Mouse (Mus musculus): ENCODE measurements around the gene Nckap5l. TPM values are rescaled to one million over a fixed set of nuclear protein-coding genes. Genes with fewer than 3 reads are reported as not detected.

The Nckap5l gene
- polyA plus RNA-seq, 1 experiment from 2014 or later: 11.3 TPM

GRCm38 (mm10) chr15:99484745-99485144 is 27.2 kb upstream of the Nckap5l start:
- H3K4me3 ChIP-seq: no peak overlapping the region
- H3K27me3 ChIP-seq (ENCODE audit: low read depth, poor library complexity, severe bottlenecking): no peaks in the 10 kb centered on the region
- H3K4me1 ChIP-seq: no peaks in the 10 kb centered on the region
- no peak overlapping the region for H3K27ac ChIP-seq (replicated peaks)
- DNase-seq (ENCODE audit: low spot score): no peak
- H3K9me3 ChIP-seq (replicated peaks): no peaks in the 10 kb centered on the region
- H3K36me3 ChIP-seq: no peaks in the 10 kb centered on the region
- WGBS: 77% methylated on average over 6 of the region's 6 CpGs

- Histone ChIP-seq H3K27me3 (ENCODE audit: low read depth, poor library complexity, severe bottlenecking) (peaks cover 4% of the 10 kb centered on the region; the same call in 1 of the 2 replicates), H3K36me3 (peaks cover 9% of the 10 kb centered on the region), H3K27ac (replicated peaks) (no peak overlapping the region), H3K4me3 (no peak overlapping the region), H3K4me1 (peaks cover 20% of the 10 kb centered on the region), H3K9me3 (replicated peaks) (no peaks in the 10 kb centered on the region; the same call in 1 of the 2 replicates)
- 71% methylated on average over 1 of the region's 1 CpGs for WGBS
- DNase-seq (ENCODE audit: low spot score): no peak
These were observed 18.3 kb upstream of the Nckap5l start for GRCm38 (mm10) chr15:99475814-99476213.

- H3K9me3 ChIP-seq (replicated peaks): no peaks in the 10 kb centered on the region; the same call in 1 of the 2 replicates
- H3K4me3 ChIP-seq: peak within 1 kb of the TSS; percentile 83
- 2% methylated on average over 26 of the region's 26 CpGs for WGBS
- DNase-seq (ENCODE audit: low spot score): peak; percentile 93
- peaks cover 4% of the 10 kb centered on the region; the same call in 1 of the 2 replicates for H3K27me3 ChIP-seq (ENCODE audit: low read depth, poor library complexity, severe bottlenecking)
- H3K36me3 ChIP-seq: peaks cover 21% of the 10 kb centered on the region
- H3K4me1 ChIP-seq: peaks cover 25% of the 10 kb centered on the region
- peak within 1 kb of the TSS; percentile 96 for H3K27ac ChIP-seq (replicated peaks)
These were observed 17.0 kb upstream of the Nckap5l start, which contains the start of gene Bcdin3d for GRCm38 (mm10) chr15:99474576-99474926. Bcdin3d (minus strand) TSS chr15:99474730.

GRCm38 (mm10) chr15:99473801-99474575 is 16.4 kb upstream of the Nckap5l start:
- WGBS: 8% methylated on average over 38 of the region's 38 CpGs
- H3K27ac ChIP-seq (replicated peaks): peak overlapping the region; percentile 96
- H3K9me3 ChIP-seq (replicated peaks): no peaks in the 10 kb centered on the region; the same call in 1 of the 2 replicates
- H3K36me3 ChIP-seq: peaks cover 27% of the 10 kb centered on the region
- DNase-seq (ENCODE audit: low spot score): no peak
- peak overlapping the region; percentile 83 for H3K4me3 ChIP-seq
- peaks cover 25% of the 10 kb centered on the region for H3K4me1 ChIP-seq
- H3K27me3 ChIP-seq (ENCODE audit: low read depth, poor library complexity, severe bottlenecking): peaks cover 4% of the 10 kb centered on the region; the same call in 1 of the 2 replicates

GRCm38 (mm10) chr15:99472972-99473371 is 15.4 kb upstream of the Nckap5l start:
- 93% methylated on average over 7 of the region's 7 CpGs for WGBS
- peaks cover 4% of the 10 kb centered on the region; the same call in 1 of the 2 replicates for H3K27me3 ChIP-seq (ENCODE audit: low read depth, poor library complexity, severe bottlenecking)
- no peak overlapping the region for H3K27ac ChIP-seq (replicated peaks)
- peak overlapping the region; percentile 83; the same call in 1 of the 2 replicates for H3K4me3 ChIP-seq
- peaks cover 34% of the 10 kb centered on the region for H3K36me3 ChIP-seq
- no peak for DNase-seq (ENCODE audit: low spot score)
- no peaks in the 10 kb centered on the region; the same call in 1 of the 2 replicates for H3K9me3 ChIP-seq (replicated peaks)
- peaks cover 25% of the 10 kb centered on the region for H3K4me1 ChIP-seq

- Histone ChIP-seq H3K4me1 (peaks cover 25% of the 10 kb centered on the region), H3K9me3 (replicated peaks) (no peaks in the 10 kb centered on the region; the same call in 1 of the 2 replicates), H3K27me3 (ENCODE audit: low read depth, poor library complexity, severe bottlenecking) (peaks cover 3% of the 10 kb centered on the region; the same call in 1 of the 2 replicates), H3K36me3 (peaks cover 34% of the 10 kb centered on the region), H3K4me3 (no peak overlapping the region), H3K27ac (replicated peaks) (no peak overlapping the region)
- DNase-seq (ENCODE audit: low spot score): no peak
- 81% methylated on average over 14 of the region's 14 CpGs for WGBS
These were observed 14.1 kb upstream of the Nckap5l start for GRCm38 (mm10) chr15:99471677-99472063.

GRCm38 (mm10) chr15:99470971-99471676 is 13.6 kb upstream of the Nckap5l start:
- peaks cover 34% of the 10 kb centered on the region for H3K36me3 ChIP-seq
- H3K27ac ChIP-seq (replicated peaks): 0 out of 2 replicates have a peak overlapping the region, but pooled peaks have one; percentile 38
- H3K4me3 ChIP-seq: no peak overlapping the region
- 66% methylated on average over 17 of the region's 17 CpGs for WGBS
- H3K9me3 ChIP-seq (replicated peaks): no peaks in the 10 kb centered on the region; the same call in 1 of the 2 replicates
- DNase-seq (ENCODE audit: low spot score): peak; percentile 36
- peaks cover 25% of the 10 kb centered on the region for H3K4me1 ChIP-seq
- no peaks in the 10 kb centered on the region for H3K27me3 ChIP-seq (ENCODE audit: low read depth, poor library complexity, severe bottlenecking)

- 93% methylated on average over 31 of the region's 31 CpGs for WGBS
These were observed 12.7 kb upstream of the Nckap5l start for GRCm38 (mm10) chr15:99470224-99470761.

GRCm38 (mm10) chr15:99469736-99470135 is 12.2 kb upstream of the Nckap5l start:
- WGBS: 92% methylated on average over 4 of the region's 4 CpGs
- Histone ChIP-seq H3K27me3 (ENCODE audit: low read depth, poor library complexity, severe bottlenecking) (no peaks in the 10 kb centered on the region), H3K9me3 (replicated peaks) (no peaks in the 10 kb centered on the region; the same call in 1 of the 2 replicates), H3K36me3 (peaks cover 34% of the 10 kb centered on the region), H3K4me3 (no peak overlapping the region), H3K27ac (replicated peaks) (no peak overlapping the region), H3K4me1 (peaks cover 21% of the 10 kb centered on the region)
- no peak for DNase-seq (ENCODE audit: low spot score)

More at GRCm38 (mm10) chr15:99470224-99470761, 12.7 kb upstream of the Nckap5l start:
- Histone ChIP-seq H3K27ac (replicated peaks) (no peak overlapping the region), H3K36me3 (peaks cover 34% of the 10 kb centered on the region), H3K4me3 (no peak overlapping the region), H3K4me1 (peaks cover 25% of the 10 kb centered on the region), H3K9me3 (replicated peaks) (no peaks in the 10 kb centered on the region; the same call in 1 of the 2 replicates), H3K27me3 (ENCODE audit: low read depth, poor library complexity, severe bottlenecking) (no peaks in the 10 kb centered on the region)
- DNase-seq (ENCODE audit: low spot score): no peak

GRCm38 (mm10) chr15:99469067-99469466 is 11.5 kb upstream of the Nckap5l start:
- WGBS: 44% methylated on average over 3 of the region's 3 CpGs
- Histone ChIP-seq H3K4me3 (no peak overlapping the region), H3K9me3 (replicated peaks) (no peaks in the 10 kb centered on the region; the same call in 1 of the 2 replicates), H3K27me3 (ENCODE audit: low read depth, poor library complexity, severe bottlenecking) (no peaks in the 10 kb centered on the region), H3K4me1 (peaks cover 18% of the 10 kb centered on the region), H3K27ac (replicated peaks) (no peak overlapping the region), H3K36me3 (peaks cover 34% of the 10 kb centered on the region)
- peak; percentile 64 for DNase-seq (ENCODE audit: low spot score)

GRCm38 (mm10) chr15:99463194-99463593 is 5.6 kb upstream of the Nckap5l start:
- H3K27me3 ChIP-seq (ENCODE audit: low read depth, poor library complexity, severe bottlenecking): no peaks in the 10 kb centered on the region
- no peaks in the 10 kb centered on the region for H3K9me3 ChIP-seq (replicated peaks)
- DNase-seq (ENCODE audit: low spot score): no peak
- peaks cover 5% of the 10 kb centered on the region for H3K4me1 ChIP-seq
- 73% methylated on average over 13 of the region's 13 CpGs for WGBS
- no peaks in the 10 kb centered on the region; the same call in 1 of the 2 replicates for H3K36me3 ChIP-seq
- no peak overlapping the region for H3K27ac ChIP-seq (replicated peaks)
- H3K4me3 ChIP-seq: no peak overlapping the region

- H3K9me3 ChIP-seq (replicated peaks): no peaks in the 10 kb centered on the region
- DNase-seq (ENCODE audit: low spot score): peak; percentile 73
- peak overlapping the region; percentile 94 for H3K27ac ChIP-seq (replicated peaks)
- peaks cover 52% of the 10 kb centered on the region for H3K4me1 ChIP-seq
- H3K4me3 ChIP-seq: peak overlapping the region; percentile 95
- H3K36me3 ChIP-seq: peaks cover 34% of the 10 kb centered on the region
- under 1% methylated on average over 42 of the region's 43 CpGs for whole genome bisulfite sequencing
- no peaks in the 10 kb centered on the region for H3K27me3 ChIP-seq (ENCODE audit: low read depth, poor library complexity, severe bottlenecking)
These were observed 464 bp downstream of the Nckap5l start for GRCm38 (mm10) chr15:99456963-99457605.

Data from midbrain, embryonic 10.5 days (tissue).